In genomic region chr15:98776280-98777004, GRCm38 (mm10) we compare ENCODE assay signal across 8 mouse cellular contexts. TPM values are rescaled to one million over a fixed set of nuclear protein-coding genes. Genes with fewer than 3 reads are reported as not detected.
DNase-seq lines count a peak whose midpoint lies in the region; ATAC-seq and TF ChIP-seq lines count a peak whose summit lies in the region.

No protein-coding gene starts in this region.

- WGBS in hindbrain, embryonic 14.5 days = 1% methylated on average over 62 of the region's 62 CpGs
- WGBS in liver, adult 2 months = 7% methylated on average over 62 of the region's 62 CpGs
- WGBS in neural tube, embryonic 14.5 days = under 1% methylated on average over 62 of the region's 62 CpGs

- H3K4me2 ChIP-seq in hindbrain, embryonic 14.5 days (replicated peaks) = peak overlapping the region; percentile 38
- peak overlapping the region; percentile 31; the same call in 1 of the 2 replicates for H3K4me2 ChIP-seq in neural tube, embryonic 14.5 days (ENCODE audit: low read depth, low read length)

- H3K27me3 ChIP-seq in hindbrain, embryonic 14.5 days (ENCODE audit: control insufficient read depth, insufficient read depth, low read length) = peaks cover 100% of the 10 kb centered on the region
- H3K27me3 ChIP-seq in liver, adult 2 months (ENCODE audit: control insufficient read depth, insufficient read depth, low read length) = peaks cover 38% of the 10 kb centered on the region
- peaks cover 87% of the 10 kb centered on the region for H3K27me3 ChIP-seq in neural tube, embryonic 14.5 days (ENCODE audit: control insufficient read depth, insufficient read depth, low read length)

- H3K27ac ChIP-seq in hindbrain, embryonic 14.5 days = no peak overlapping the region
- H3K27ac ChIP-seq in liver, adult 2 months (replicated peaks; ENCODE audit: insufficient read depth, low read depth, low read length) = no peak overlapping the region
- no peak overlapping the region for H3K27ac ChIP-seq in neural tube, embryonic 14.5 days (ENCODE audit: low read depth, low read length)

- H3K9me3 ChIP-seq in hindbrain, embryonic 14.5 days (ENCODE audit: control insufficient read depth, low read length) = no peaks in the 10 kb centered on the region
- no peaks in the 10 kb centered on the region for H3K9me3 ChIP-seq in neural tube, embryonic 14.5 days (ENCODE audit: control insufficient read depth, low read length)

- no peak for TF ChIP-seq CTCF in liver, adult 2 months (IDR thresholded peaks at IDR 0.05; ENCODE audit: low read depth, low read length)

- peak overlapping the region; percentile 16 for H3K4me3 ChIP-seq in hindbrain, embryonic 14.5 days (replicated peaks; ENCODE audit: low read length)
- H3K4me3 ChIP-seq in liver, adult 2 months (ENCODE audit: insufficient read depth, low read depth, low read length) = peak overlapping the region; percentile 2; the same call in 1 of the 2 replicates
- peak overlapping the region; percentile 25 for H3K4me3 ChIP-seq in neural tube, embryonic 14.5 days (ENCODE audit: low read depth, low read length)

- intact Hi-C loops in gastrocnemius, postnatal 14 days (cut with DNase I; ENCODE audit: low total_unique reads) = no loop called here

- H3K79me2 ChIP-seq in liver, adult 2 months (ENCODE audit: control insufficient read depth, insufficient read depth, low read length) = no peaks in the 10 kb centered on the region

- no peak for TF ChIP-seq POLR2A in liver, adult 2 months (IDR thresholded peaks at IDR 0.05; ENCODE audit: extremely low read depth, insufficient read depth, low read length)

- H3K4me1 ChIP-seq in hindbrain, embryonic 14.5 days (replicated peaks; ENCODE audit: control insufficient read depth, insufficient read depth, low read length) = peaks cover 30% of the 10 kb centered on the region
- H3K4me1 ChIP-seq in liver, adult 2 months (ENCODE audit: control insufficient read depth, insufficient read depth, low read length) = peaks cover 7% of the 10 kb centered on the region; the same call in 1 of the 2 replicates
- H3K4me1 ChIP-seq in neural tube, embryonic 14.5 days (ENCODE audit: control insufficient read depth, insufficient read depth, low read length) = peaks cover 13% of the 10 kb centered on the region

- no peaks in the 10 kb centered on the region for H3K36me3 ChIP-seq in hindbrain, embryonic 14.5 days (replicated peaks; ENCODE audit: control insufficient read depth, insufficient read depth)
- no peaks in the 10 kb centered on the region for H3K36me3 ChIP-seq in liver, adult 2 months (ENCODE audit: control insufficient read depth, insufficient read depth, low read length)
- H3K36me3 ChIP-seq in neural tube, embryonic 14.5 days (ENCODE audit: control insufficient read depth, insufficient read depth, low read length) = no peaks in the 10 kb centered on the region

- peak; percentile 24 for DNase-seq in gastrocnemius, postnatal 14 days
- DNase-seq in gastrocnemius, adult 18-20 months (ENCODE audit: low spot score) = no peak
- peak; percentile 35 to 43 for DNase-seq in adrenal gland, postnatal 36 days
- no peak for DNase-seq in hindbrain, embryonic 14.5 days (ENCODE audit: low spot score)
- no peak for DNase-seq in liver, adult 2 months (ENCODE audit: extremely low read depth, low read depth, low spot score)
- no peak for DNase-seq in layer of hippocampus, postnatal 10 days (ENCODE audit: low spot score in 2 of 2)
- no peak for DNase-seq in c-Kit-positive CD71-positive TER-119-positive erythroid progenitor cells, embryonic 14.5 days (ENCODE audit: low spot score)

- no peak overlapping the region for H3K9ac ChIP-seq in hindbrain, embryonic 14.5 days
- H3K9ac ChIP-seq in liver, adult 2 months (ENCODE audit: low read depth, low read length) = no peak overlapping the region; the same call in 1 of the 2 replicates
- no peak overlapping the region for H3K9ac ChIP-seq in neural tube, embryonic 14.5 days (replicated peaks; ENCODE audit: low read depth, low read length)

- no peak; the same call in 1 of the 2 replicates for ATAC-seq in hindbrain, embryonic 14.5 days (ENCODE audit: low FRiP score)
- ATAC-seq in neural tube, embryonic 14.5 days (ENCODE audit: low read depth) = peak; percentile 66

RNA-seq across cellular contexts. Expression of gene Wnt10b, which starts 1.5 kb away (rescaled TPM):
- 1 to 10 TPM in 1 of 2 experiments, under 1 TPM in 1; 0.78 to 1.5 TPM for total RNA-seq in gastrocnemius, postnatal 14 days (2021)
- 1 to 10 TPM in 1 of 2 experiments, under 1 TPM in 1; 0.57 to 1.4 TPM for total RNA-seq in gastrocnemius, adult 18-20 months (2021)
- total RNA-seq in adrenal gland, postnatal 36 days (2021) = 1 to 10 TPM; 1.1 to 1.3 TPM
- polyA plus RNA-seq in hindbrain, embryonic 14.5 days (2014; fragmentation: Nextera tagmentation; extraction: Ambion mirVana) = not detected in 2 replicates
- total RNA-seq in liver, adult 2 months (2014; rRNA removed) = 0.47 TPM in 1 of 2 replicates, not detected in the other
- not detected in 2 replicates for polyA plus RNA-seq in liver, adult 2 months (2012; rRNA removed)
- 0.19 TPM in 1 of 2 replicates, not detected in the other for polyA plus RNA-seq in neural tube, embryonic 14.5 days (2014; fragmentation: Nextera tagmentation; extraction: Ambion mirVana)
- total RNA-seq in layer of hippocampus, postnatal 10 days (2021) = under 1 TPM; 0.25 to 0.37 TPM

RNA-seq across cellular contexts. Expression of gene Wnt1, which starts 13.2 kb away (rescaled TPM):
- under 1 TPM in 1 of 2 experiments, not detected in 1; 0.10 TPM for total RNA-seq in gastrocnemius, postnatal 14 days (2021)
- total RNA-seq in gastrocnemius, adult 18-20 months (2021) = not detected
- total RNA-seq in adrenal gland, postnatal 36 days (2021) = not detected
- polyA plus RNA-seq in hindbrain, embryonic 14.5 days (2014; fragmentation: Nextera tagmentation; extraction: Ambion mirVana) = 1.9 and 2.1 TPM in 2 replicates
- not detected in 2 replicates for total RNA-seq in liver, adult 2 months (2014; rRNA removed)
- polyA plus RNA-seq in liver, adult 2 months (2012; rRNA removed) = not detected in 2 replicates
- polyA plus RNA-seq in neural tube, embryonic 14.5 days (2014; fragmentation: Nextera tagmentation; extraction: Ambion mirVana) = 1.9 and 3.9 TPM in 2 replicates
- not detected for total RNA-seq in layer of hippocampus, postnatal 10 days (2021)

RNA-seq across cellular contexts. Expression of gene Arf3, which starts 13.4 kb away (rescaled TPM):
- 10 to 100 TPM; 14.6 to 15.8 TPM for total RNA-seq in gastrocnemius, postnatal 14 days (2021)
- 1 to 10 TPM; 8.1 to 9.0 TPM for total RNA-seq in gastrocnemius, adult 18-20 months (2021)
- 100 to 1,000 TPM; 132 to 140 TPM for total RNA-seq in adrenal gland, postnatal 36 days (2021)
- 77.2 and 84.7 TPM in 2 replicates for polyA plus RNA-seq in hindbrain, embryonic 14.5 days (2014; fragmentation: Nextera tagmentation; extraction: Ambion mirVana)
- 10.5 and 14.0 TPM in 2 replicates for total RNA-seq in liver, adult 2 months (2014; rRNA removed)
- polyA plus RNA-seq in liver, adult 2 months (2012; rRNA removed) = 41.3 and 43.0 TPM in 2 replicates
- 66.3 and 77.2 TPM in 2 replicates for polyA plus RNA-seq in neural tube, embryonic 14.5 days (2014; fragmentation: Nextera tagmentation; extraction: Ambion mirVana)
- 100 to 1,000 TPM; 636 TPM for total RNA-seq in layer of hippocampus, postnatal 10 days (2021)

RNA-seq across cellular contexts. Expression of gene Ddn, which starts 32.8 kb away (rescaled TPM):
- 1 to 10 TPM; 1.6 to 2.7 TPM for total RNA-seq in gastrocnemius, postnatal 14 days (2021)
- under 1 TPM; 0.36 to 0.57 TPM for total RNA-seq in gastrocnemius, adult 18-20 months (2021)
- total RNA-seq in adrenal gland, postnatal 36 days (2021) = under 1 TPM; 0.10 to 0.30 TPM
- 0.59 and 0.64 TPM in 2 replicates for polyA plus RNA-seq in hindbrain, embryonic 14.5 days (2014; fragmentation: Nextera tagmentation; extraction: Ambion mirVana)
- total RNA-seq in liver, adult 2 months (2014; rRNA removed) = 0.13 TPM in 1 of 2 replicates, not detected in the other
- not detected in 2 replicates for polyA plus RNA-seq in liver, adult 2 months (2012; rRNA removed)
- polyA plus RNA-seq in neural tube, embryonic 14.5 days (2014; fragmentation: Nextera tagmentation; extraction: Ambion mirVana) = 0.44 and 0.54 TPM in 2 replicates
- 100 to 1,000 TPM; 401 to 403 TPM for total RNA-seq in layer of hippocampus, postnatal 10 days (2021)

RNA-seq across cellular contexts. Expression of gene Fkbp11, which starts 48.4 kb away (rescaled TPM):
- total RNA-seq in gastrocnemius, postnatal 14 days (2021) = 1 to 10 TPM; 3.9 to 4.4 TPM
- total RNA-seq in gastrocnemius, adult 18-20 months (2021) = 1 to 10 TPM in 1 of 2 experiments, under 1 TPM in 1; 0.80 to 1.1 TPM
- 1 to 10 TPM; 7.5 to 9.1 TPM for total RNA-seq in adrenal gland, postnatal 36 days (2021)
- polyA plus RNA-seq in hindbrain, embryonic 14.5 days (2014; fragmentation: Nextera tagmentation; extraction: Ambion mirVana) = 6.4 and 7.2 TPM in 2 replicates
- total RNA-seq in liver, adult 2 months (2014; rRNA removed) = 22.4 and 26.6 TPM in 2 replicates
- polyA plus RNA-seq in liver, adult 2 months (2012; rRNA removed) = 12.2 and 22.4 TPM in 2 replicates
- 3.6 and 7.1 TPM in 2 replicates for polyA plus RNA-seq in neural tube, embryonic 14.5 days (2014; fragmentation: Nextera tagmentation; extraction: Ambion mirVana)
- 1 to 10 TPM; 2.2 to 2.6 TPM for total RNA-seq in layer of hippocampus, postnatal 10 days (2021)

Comparison
In these comparisons a context has a peak if more than half of its experiments do, and no peak if none do; other contexts are left out.
1. DNase-seq: peak in gastrocnemius, postnatal 14 days (single experiment) and adrenal gland, postnatal 36 days (2 of 2); none in gastrocnemius, adult 18-20 months (single experiment), hindbrain, embryonic 14.5 days (single experiment), liver, adult 2 months (single experiment), layer of hippocampus, postnatal 10 days (0 of 2) and c-Kit-positive CD71-positive TER-119-positive erythroid progenitor cells, embryonic 14.5 days (single experiment).
2. Peak in every context shown above with its lines, with median percentiles within 50 percentile points of each other: H3K4me3 ChIP-seq.